Mouse (Mus musculus) monocyte, adult 5-6 weeks (primary cell): ENCODE measurements around the gene Gm3095. TPM values are rescaled to one million over a fixed set of nuclear protein-coding genes. Genes with fewer than 3 reads are reported as not detected.
"Not testable (repeated sequence)": the region's sequence is repeated elsewhere in the genome, so short reads cannot be mapped to it uniquely, and the experiment has no call there.

Experiments
- ATAC-seq: fragments of 153-309, 156-312 bp; replicated peaks from 2 replicates; pipeline ENCODE4 v1.8.0; 2017; ENCODE audit warnings: mild to moderate bottlenecking; ENCODE audit not compliant: low TSS enrichment, insufficient number of reproducible peaks, severe bottlenecking, poor library complexity, low FRiP score
- total RNA-seq: library from RNA; stranded (forward); fragments of 200-1000, 200-491, 200-594 nt; gene quantifications from 3 replicates; pipeline ENCODE4 v1.2.3, GENCODE M21; 2017

Gm3095 gene
- total RNA-seq = not detected in 3 replicates

- ATAC-seq = not testable (repeated sequence)
Measured at GRCm38 (mm10) chr14:3963247-3963646, at the start of gene Gm3095. Gene Gm3095, plus strand, starts transcription at chr14:3963547.

- not testable (repeated sequence) for ATAC-seq
Measured at GRCm38 (mm10) chr14:3931456-3931855, 31.9 kb upstream of the Gm3095 start, which contains the start of gene Gm3029. Gene Gm3029, plus strand, starts transcription at chr14:3931756.

GRCm38 (mm10) chr14:3998094-3998493, 34.7 kb downstream of the Gm3095 start, which contains the start of gene Gm3099:
Gene Gm3099, plus strand, starts transcription at chr14:3998394.
- not testable (repeated sequence) for ATAC-seq

Other genes starting within 250 kb of the Gm3095 start
- gene Gm3002, start 153.5 kb upstream of the Gm3095 start, total RNA-seq = not detected in 3 replicates
- gene Gm3033, start 117.3 kb upstream of the Gm3095 start, total RNA-seq = not detected in 3 replicates
- not detected in 3 replicates for gene Gm2916, start 79.4 kb upstream of the Gm3095 start, total RNA-seq
- gene Gm3029, start 31.8 kb upstream of the Gm3095 start, total RNA-seq = not detected in 3 replicates
- not detected in 3 replicates for gene Gm3099, start 34.8 kb downstream of the Gm3095 start, total RNA-seq
- gene Gm5796, start 60.4 kb downstream of the Gm3095 start, total RNA-seq = not detected in 3 replicates
- gene Gm3115, start 120.6 kb downstream of the Gm3095 start, total RNA-seq = not detected in 3 replicates
- gene Gm8108, start 147.0 kb downstream of the Gm3095 start, total RNA-seq = not detected in 3 replicates
- gene Gm3127, start 201.5 kb downstream of the Gm3095 start, total RNA-seq = not detected in 3 replicates
- gene Gm2974, start 219.0 kb downstream of the Gm3095 start, total RNA-seq = not detected in 3 replicates